Mouse (Mus musculus) urinary bladder, postnatal 36 days (tissue): ENCODE results near the gene Sipa1.

Experiments
- DNase-seq, 2 experiments: peaks; one replicate each; pipeline ENCODE4 v3.0.0; 2022; ENCODE audit warnings: low spot score in 2 of 2, mixed read lengths in 1 of 2

The Sipa1 gene

DNA sequence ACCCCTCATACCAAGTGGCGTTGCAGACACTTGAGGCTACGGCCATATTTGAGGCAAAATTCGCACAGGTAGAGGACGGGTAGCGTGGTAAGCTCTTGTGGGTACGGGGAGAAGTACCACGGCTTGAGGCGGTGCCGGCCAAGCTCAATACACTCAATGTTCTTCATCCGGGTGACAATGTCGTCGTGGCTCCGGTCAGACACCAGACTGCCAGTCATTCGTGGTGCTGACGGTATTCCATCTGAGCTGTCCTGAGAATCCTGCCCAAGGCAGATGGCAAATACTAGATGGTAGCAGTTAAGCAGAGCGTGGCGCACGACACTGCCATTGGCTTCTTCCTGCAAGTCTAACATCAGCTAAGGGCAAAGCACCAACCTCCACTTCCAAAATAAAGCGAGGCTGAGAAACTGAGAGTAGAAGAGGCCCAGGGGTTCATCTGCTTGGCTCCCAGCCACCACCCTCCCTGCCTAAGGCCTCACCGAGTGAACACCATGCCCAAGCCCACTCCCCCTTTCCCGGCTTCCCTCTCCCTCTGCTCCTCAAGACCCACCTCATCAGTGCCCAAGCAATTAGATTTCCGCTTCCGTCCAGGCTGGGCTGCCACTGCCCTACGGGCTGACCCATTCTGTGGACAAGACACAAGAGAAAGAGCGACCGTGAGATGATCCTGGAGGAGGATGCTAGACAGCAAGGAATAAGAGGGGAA lies 55.6 kb downstream of the Sipa1 start:
- no peak for DNase-seq

DNA sequence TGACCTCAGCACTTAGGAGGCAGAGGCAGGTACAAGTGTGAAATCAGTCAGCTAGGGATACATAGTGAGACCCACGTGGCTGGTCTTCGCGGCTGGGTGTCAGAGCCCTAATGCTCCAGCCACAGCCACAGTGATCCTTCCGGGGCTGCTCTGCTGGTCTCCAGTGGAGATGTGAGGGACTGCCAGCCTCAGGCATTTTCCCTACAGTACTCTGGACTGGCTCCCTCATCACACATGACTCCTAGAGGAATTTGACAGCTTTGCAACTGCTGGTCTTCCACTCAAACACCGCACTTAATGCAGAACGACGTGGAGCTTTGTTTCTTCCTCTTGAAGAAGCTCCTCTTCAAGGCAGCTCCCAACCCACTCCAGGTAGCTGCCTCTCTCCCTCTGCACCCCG lies 57.3 kb downstream of the Sipa1 start:
- DNase-seq = no peak

DNA sequence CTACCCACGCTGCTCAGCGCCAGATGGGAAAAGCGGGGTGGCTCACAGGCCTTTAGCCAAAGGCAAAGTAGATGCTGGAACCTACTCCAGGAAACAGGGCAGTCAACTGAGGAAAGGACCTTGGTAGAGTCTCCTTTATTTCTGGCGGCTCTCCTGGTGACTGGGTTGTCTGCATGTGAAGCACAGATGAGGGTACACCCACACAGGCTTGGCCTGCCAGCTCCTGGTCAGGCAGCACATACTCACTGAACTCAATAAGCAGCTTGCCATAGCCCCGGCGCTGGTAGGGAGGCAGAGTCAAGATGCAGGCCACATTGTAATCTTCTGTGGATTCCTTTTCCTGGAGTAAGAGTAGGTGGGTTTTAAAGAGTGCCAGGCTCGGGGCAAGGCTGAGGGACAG lies 58.4 kb downstream of the Sipa1 start:
- no peak for DNase-seq

DNA sequence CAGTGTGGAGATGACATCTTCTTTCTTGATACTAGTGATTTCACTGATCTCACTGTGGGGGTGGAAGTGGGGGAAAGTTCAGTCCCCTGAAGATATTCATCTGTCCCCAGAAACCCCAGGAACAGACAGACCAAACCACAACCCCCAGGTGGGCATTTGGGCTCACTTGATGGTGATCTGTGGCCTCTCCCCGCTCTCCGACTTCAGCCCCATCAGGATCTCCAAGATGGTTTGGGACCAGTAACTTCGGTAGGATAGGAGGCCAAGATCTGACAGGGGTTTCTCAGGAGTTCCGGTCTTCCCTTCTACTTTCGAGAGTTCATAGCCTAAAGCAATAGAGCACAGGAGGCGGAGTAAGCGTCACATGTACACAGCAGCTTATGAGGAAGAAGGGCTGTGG lies 59.8 kb downstream of the Sipa1 start:
- no peak for DNase-seq

DNA sequence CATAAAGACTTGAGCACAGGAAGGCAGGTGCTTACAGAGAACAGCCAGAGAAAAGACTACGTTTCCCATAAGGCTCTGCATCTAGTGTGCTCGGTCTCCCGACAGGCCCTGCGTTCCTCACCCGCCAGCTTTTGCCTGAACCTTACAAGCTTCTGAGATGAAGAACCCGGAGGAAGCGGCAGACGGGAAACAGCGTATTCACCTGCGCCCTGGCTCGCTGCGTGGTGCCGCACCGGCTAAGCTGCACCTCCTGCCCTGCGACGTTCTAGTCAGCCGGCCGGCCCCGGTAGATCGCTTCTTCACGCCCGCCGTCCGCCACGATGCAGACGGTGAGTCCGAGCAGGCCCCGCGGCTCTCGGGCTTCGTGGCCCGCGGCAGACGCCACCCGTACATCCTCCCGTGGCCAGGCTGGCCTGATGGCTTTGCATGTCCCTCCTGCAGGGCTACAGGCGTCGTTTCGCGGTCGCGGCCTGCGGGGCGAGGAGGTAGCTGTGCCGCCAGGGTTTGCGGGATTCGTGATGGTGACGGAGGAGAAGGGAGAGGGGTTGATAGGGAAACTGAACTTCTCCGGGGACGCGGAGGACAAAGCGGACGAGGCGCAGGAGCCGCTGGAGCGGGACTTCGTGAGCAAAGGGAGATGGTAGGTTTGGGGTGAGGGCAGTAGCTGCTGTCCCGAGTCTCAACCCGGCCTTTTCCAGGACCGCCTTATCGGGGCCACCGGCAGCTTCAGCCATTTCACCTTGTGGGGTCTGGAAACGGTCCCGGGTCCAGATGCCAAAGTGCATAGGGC lies 61.6 kb downstream of the Sipa1 start, which contains the start of gene Rnaseh2c:
Rnaseh2c (plus strand) TSS at position 122 of the 790 bp plus-strand sequence.
- DNase-seq = peak; percentile 47 to 75
